Mouse (Mus musculus) lung, postnatal 0 days (tissue): ENCODE measurements at regions not wholly inside any gene's neighbourhood (a gene's known extent, or its start where the extent isn't known, plus 50 kb on each side); places are given as distances from the start of the nearest gene placed in this dataset.

Source experiments
- ATAC-seq: fragments of 200-750 bp; cut with Nextera tagmentation; 2 replicates; pipeline ENCODE4 v1.8.0; 2017; ENCODE audit warnings: moderate library complexity
- DNase-seq: peaks from one replicate; pipeline ENCODE4 v3.0.0-alpha.2; 2016; ENCODE audit warnings: low spot score
- H3K27ac ChIP-seq: fragments of 300-500 bp; sonication (generic); 2 replicates; pipeline ENCODE4 v1.5.1; 2014; ENCODE audit warnings: antibody characterized with exemption, mild to moderate bottlenecking, low read length, mixed read lengths
- H3K27me3 ChIP-seq: fragments of 300-500 bp; sonication (generic); replicated peaks from 2 replicates; pipeline ENCODE4 v1.6.1; 2014; ENCODE audit warnings: low read length, mixed read lengths; ENCODE audit not compliant: insufficient read depth
- H3K36me3 ChIP-seq: fragments of 300-500 bp; sonication (generic); 2 replicates; pipeline ENCODE4 v1.6.1; 2014; ENCODE audit warnings: low read length, mixed read lengths; ENCODE audit not compliant: insufficient read depth
- H3K4me1 ChIP-seq: fragments of 300-500 bp; sonication (generic); 2 replicates; pipeline ENCODE4 v1.6.1; 2014; ENCODE audit warnings: antibody characterized with exemption, low read depth, low read length, mixed read lengths; ENCODE audit not compliant: insufficient read depth
- H3K4me2 ChIP-seq: fragments of 300-500 bp; sonication (generic); replicated peaks from 2 replicates; pipeline ENCODE4 v1.6.1; 2014; ENCODE audit warnings: low read depth, mild to moderate bottlenecking, low read length, moderate library complexity, mixed read lengths
- H3K4me3 ChIP-seq: fragments of 300-500 bp; sonication (generic); 2 replicates; pipeline ENCODE4 v1.5.1; 2014; ENCODE audit warnings: low read depth, low read length
- H3K9ac ChIP-seq: fragments of 300-500 bp; sonication (generic); replicated peaks from 2 replicates; pipeline ENCODE4 v1.6.1; 2014; ENCODE audit warnings: low read depth, mild to moderate bottlenecking
- H3K9me3 ChIP-seq: fragments of 300-500 bp; sonication (generic); 2 replicates; pipeline ENCODE4 v1.6.1; 2016; ENCODE audit warnings: low read length, mixed read lengths
- CTCF ChIP-seq: IDR thresholded peaks from 2 replicates; pipeline ENCODE4 v1.5.1; 2016; ENCODE audit warnings: antibody characterized with exemption, mild to moderate bottlenecking
- EP300 ChIP-seq: IDR thresholded peaks from 2 replicates; pipeline ENCODE4 v1.6.1; 2016; ENCODE audit warnings: antibody characterized with exemption, mild to moderate bottlenecking, control low read depth
- WGBS: fragments of 180-500 bp; shearing (Covaris S2); extraction: QIAGEN DNeasy Blood & Tissue Kit; methylation state at CpG from one replicate; pipeline ENCODE4 v1.1.7; 2014; 5-methylcytosine and 5-hydroxymethylcytosine counted together

- H3K4me3 ChIP-seq, result no peak overlapping the region
- TF ChIP-seq CTCF (no peak), EP300 (no peak)
Measured at GRCm38 (mm10) chr10:57160546-57160945, 325.6 kb upstream of the Hsf2 start.

DNA sequence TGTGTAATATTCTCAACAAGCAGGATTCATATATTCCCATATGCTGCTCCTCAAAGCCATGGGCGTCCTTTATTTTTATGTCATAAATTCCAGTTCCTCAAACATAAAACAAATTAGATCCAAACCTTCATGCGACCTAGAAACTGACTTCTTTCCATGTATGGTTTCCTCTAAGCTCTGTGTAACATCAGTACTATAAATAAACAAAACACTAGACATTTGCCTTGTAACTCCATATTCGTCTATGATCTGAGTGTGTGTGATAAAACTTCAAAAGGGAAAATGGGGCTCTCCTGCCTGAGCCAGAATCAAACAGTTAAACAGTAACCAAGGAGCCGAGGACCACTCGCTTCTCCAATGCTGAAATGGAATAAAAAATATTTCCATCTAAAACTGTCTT is 322.8 kb upstream of the Hsf2 start:
- Histone ChIP-seq H3K4me2 (no peak overlapping the region), H3K4me1 (no peaks in the 10 kb centered on the region), H3K4me3 (no peak overlapping the region), H3K9me3 (no peaks in the 10 kb centered on the region), H3K9ac (no peak overlapping the region), H3K27ac (no peak overlapping the region), H3K36me3 (no peaks in the 10 kb centered on the region), H3K27me3 (no peaks in the 10 kb centered on the region)
- WGBS, result 27% methylated on average over 5 of the region's 5 CpGs
- ATAC-seq (no peak), DNase-seq (no peak)
- TF ChIP-seq CTCF, result no peak
- no peak for TF ChIP-seq EP300

More at GRCm38 (mm10) chr10:57160546-57160945, 325.6 kb upstream of the Hsf2 start:
- Histone ChIP-seq H3K9ac (no peak overlapping the region), H3K9me3 (no peaks in the 10 kb centered on the region), H3K27me3 (no peaks in the 10 kb centered on the region), H3K27ac (no peak overlapping the region), H3K4me2 (no peak overlapping the region), H3K36me3 (no peaks in the 10 kb centered on the region), H3K4me1 (no peaks in the 10 kb centered on the region)
- ATAC-seq, result no peak
- DNase-seq, result no peak

GRCm38 (mm10) chr10:57183560-57183959 is 302.6 kb upstream of the Hsf2 start:
- Histone ChIP-seq H3K4me3 (no peak overlapping the region), H3K4me2 (no peak overlapping the region), H3K36me3 (no peaks in the 10 kb centered on the region), H3K27ac (no peak overlapping the region), H3K27me3 (no peaks in the 10 kb centered on the region), H3K9ac (no peak overlapping the region), H3K4me1 (no peaks in the 10 kb centered on the region), H3K9me3 (no peaks in the 10 kb centered on the region)
- WGBS, result 62% methylated on average over 1 of the region's 1 CpGs
- no peak for ATAC-seq
- peak; percentile 75 for DNase-seq
- TF ChIP-seq EP300, result peak; percentile 43
- TF ChIP-seq CTCF, result peak; percentile 76

DNA sequence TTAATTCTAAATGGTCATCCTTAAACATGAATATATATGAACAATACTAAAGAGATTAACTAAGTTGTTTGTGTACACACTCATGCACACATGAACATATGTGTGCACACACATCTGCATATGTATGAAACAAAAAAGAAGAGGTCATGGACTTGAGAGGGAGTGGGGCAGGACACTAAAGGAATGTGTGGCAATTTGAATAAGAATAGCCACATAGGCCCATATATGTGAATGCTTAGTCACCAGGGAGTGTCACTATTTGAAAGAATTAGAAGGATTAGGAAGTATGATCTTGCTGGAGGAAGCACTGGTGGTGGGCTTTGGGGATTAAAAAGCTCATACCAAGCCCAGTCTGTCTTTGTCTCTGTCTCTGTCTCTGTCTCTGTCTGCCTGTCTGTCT is 275.5 kb upstream of the Hsf2 start:
- ATAC-seq (no peak), DNase-seq (no peak)
- H3K9ac ChIP-seq, result no peak overlapping the region

DNA sequence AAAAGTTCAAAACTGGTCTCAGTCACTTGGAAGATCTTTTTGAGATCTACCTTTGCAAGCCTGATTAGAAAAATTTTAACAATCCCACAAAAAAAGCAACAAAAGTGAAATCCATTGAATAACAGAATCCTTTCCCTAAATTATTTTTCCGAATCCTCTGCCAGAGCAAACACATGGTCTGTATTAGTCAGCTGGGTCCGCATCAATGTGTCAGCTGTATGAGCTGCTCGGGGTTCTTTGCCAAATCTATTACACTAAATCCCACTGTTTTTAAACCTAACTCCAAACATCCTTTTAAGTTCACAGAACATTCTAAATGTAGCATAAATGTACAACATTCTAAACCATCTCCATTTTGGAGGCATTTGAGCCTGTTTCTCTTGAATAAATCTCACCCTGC is 255.1 kb upstream of the Hsf2 start:
- Histone ChIP-seq H3K27ac (no peak overlapping the region), H3K4me2 (no peak overlapping the region), H3K27me3 (no peaks in the 10 kb centered on the region), H3K9me3 (no peaks in the 10 kb centered on the region), H3K36me3 (no peaks in the 10 kb centered on the region), H3K4me3 (no peak overlapping the region), H3K4me1 (no peaks in the 10 kb centered on the region), H3K9ac (no peak overlapping the region)
- TF ChIP-seq EP300, result no peak
- TF ChIP-seq CTCF, result no peak
- no peak for ATAC-seq
- DNase-seq, result peak; percentile 8
- 57% methylated on average over 3 of the region's 3 CpGs for WGBS

More for the DNA sequence above, 275.5 kb upstream of the Hsf2 start:
- Histone ChIP-seq H3K4me1 (no peaks in the 10 kb centered on the region), H3K4me3 (no peak overlapping the region), H3K4me2 (no peak overlapping the region), H3K9me3 (no peaks in the 10 kb centered on the region), H3K27ac (no peak overlapping the region), H3K27me3 (no peaks in the 10 kb centered on the region), H3K36me3 (no peaks in the 10 kb centered on the region)
- no peak for TF ChIP-seq CTCF
- no peak for TF ChIP-seq EP300

DNA sequence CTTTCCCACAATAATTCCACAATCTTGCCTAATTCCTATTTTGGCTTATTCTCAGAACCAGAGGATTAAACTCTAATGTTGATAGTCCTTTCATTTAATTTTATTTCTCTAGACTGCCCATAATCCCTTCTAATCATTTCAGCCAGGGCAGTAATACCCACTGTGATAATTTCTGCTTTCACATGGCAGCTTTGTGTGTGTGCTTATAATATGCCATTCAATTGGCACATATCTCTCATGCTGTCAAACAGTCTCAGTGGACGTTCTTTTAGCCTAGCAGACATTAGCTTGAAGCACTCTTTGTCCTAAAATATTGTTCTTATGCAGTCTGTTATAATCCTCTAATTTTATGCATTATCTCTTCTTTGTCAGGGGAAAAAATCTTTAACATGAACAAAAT is 205.0 kb upstream of the Hsf2 start:
- H3K9ac ChIP-seq, result no peak overlapping the region
- no peak for ATAC-seq
- no peak for DNase-seq
- no peaks in the 10 kb centered on the region for H3K27me3 ChIP-seq
- H3K4me3 ChIP-seq, result no peak overlapping the region
- H3K9me3 ChIP-seq, result no peaks in the 10 kb centered on the region
- WGBS, result 27% methylated on average over 1 of the region's 1 CpGs
- no peak overlapping the region for H3K4me2 ChIP-seq
- TF ChIP-seq EP300, result no peak
- no peak for TF ChIP-seq CTCF
- H3K27ac ChIP-seq, result no peak overlapping the region
- no peaks in the 10 kb centered on the region for H3K4me1 ChIP-seq
- H3K36me3 ChIP-seq, result no peaks in the 10 kb centered on the region

GRCm38 (mm10) chr10:57282896-57283295 is 203.3 kb upstream of the Hsf2 start:
- Histone ChIP-seq H3K36me3 (no peaks in the 10 kb centered on the region), H3K27ac (no peak overlapping the region), H3K4me2 (no peak overlapping the region), H3K4me3 (no peak overlapping the region), H3K27me3 (no peaks in the 10 kb centered on the region), H3K9ac (no peak overlapping the region), H3K9me3 (no peaks in the 10 kb centered on the region), H3K4me1 (no peaks in the 10 kb centered on the region)
- 74% methylated on average over 5 of the region's 5 CpGs for WGBS
- no peak for ATAC-seq
- no peak for DNase-seq
- no peak for TF ChIP-seq EP300
- no peak for TF ChIP-seq CTCF
